Comparison of ENCODE assay signal across 9 mouse cellular contexts in the genomic region with DNA sequence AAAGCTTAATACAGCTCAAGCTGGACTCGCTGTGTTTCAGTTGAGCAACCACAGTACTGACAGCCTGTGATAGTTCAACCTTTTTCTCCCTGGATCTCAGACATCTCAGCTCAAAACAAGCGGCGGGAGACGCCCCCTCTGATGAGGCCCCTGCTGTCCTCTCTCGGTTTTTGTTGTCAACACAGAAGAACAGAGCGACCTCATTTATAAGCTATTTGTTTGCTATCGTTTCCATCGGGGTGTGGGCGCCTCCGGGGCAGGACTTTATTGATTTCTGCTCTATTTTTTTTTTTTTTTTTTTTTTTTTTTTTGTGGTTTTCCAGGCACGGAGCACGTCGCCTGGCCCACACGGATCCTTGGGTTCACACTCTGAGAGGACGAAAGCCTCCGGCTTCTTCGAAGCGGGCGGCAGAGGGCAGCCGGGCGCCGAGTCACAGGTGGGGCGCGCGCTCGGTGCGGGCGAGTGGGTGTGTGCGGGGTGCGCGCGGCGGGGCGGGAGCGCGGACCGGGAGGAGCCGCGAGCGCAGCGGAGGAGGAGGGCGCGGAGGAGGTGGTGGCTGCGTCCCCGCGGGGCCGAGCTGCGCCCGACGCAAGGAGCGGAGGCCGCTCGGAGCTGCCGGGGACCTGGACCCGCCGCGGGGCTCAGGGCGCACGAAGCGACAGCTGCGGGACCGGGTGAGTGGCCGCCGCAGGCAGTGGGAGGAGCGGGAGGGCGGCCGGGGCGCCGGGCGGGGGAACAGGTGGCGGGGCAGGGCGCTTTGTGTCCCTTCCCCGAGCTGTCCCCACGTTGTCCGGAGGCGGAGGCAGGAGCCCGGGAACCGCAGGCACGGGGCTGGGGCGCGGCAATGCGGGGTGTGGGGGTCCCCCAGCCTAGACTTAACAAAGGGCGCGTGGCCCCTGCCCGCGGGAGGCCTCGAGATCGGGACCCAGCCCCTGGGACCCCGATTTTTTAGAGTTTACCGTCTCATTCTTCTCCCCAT. TPM values are rescaled to one million over a fixed set of nuclear protein-coding genes. Genes with fewer than 3 reads are reported as not detected.
DNase-seq lines count a peak whose midpoint lies in the region; ATAC-seq and TF ChIP-seq lines count a peak whose summit lies in the region.
"Had no signal": no experiment of that assay in that cellular context is flagged by ENCODE, and none has a peak within 500 bp of the region (broad histone marks: within the 10 kb centered on the region; RNA-seq: fewer than 3 reads in every experiment).

Gene Dapk1 (plus strand): TSS at position 512 of the 980 bp plus-strand sequence.

- peak within 1 kb of the TSS; percentile 96 for H3K9ac ChIP-seq in forebrain, embryonic 14.5 days (ENCODE audit: low read length)
- peak within 1 kb of the TSS; percentile 63 for H3K9ac ChIP-seq in heart, postnatal 0 days (replicated peaks; ENCODE audit: low read depth, low read length)
- peak within 1 kb of the TSS; percentile 69 for H3K9ac ChIP-seq in liver, embryonic 14.5 days (replicated peaks)
- peak within 1 kb of the TSS; percentile 88 for H3K9ac ChIP-seq in neural tube, embryonic 12.5 days

- TF ChIP-seq EP300 in heart, postnatal 0 days (IDR thresholded peaks at IDR 0.05; ENCODE audit: low read depth): no peak
- no peak for TF ChIP-seq EP300 in liver, embryonic 14.5 days (IDR thresholded peaks at IDR 0.05; ENCODE audit: low read depth)

- H3K27me3 ChIP-seq in forebrain, embryonic 14.5 days (replicated peaks; ENCODE audit: control insufficient read depth, insufficient read depth, low read length): no peaks in the 10 kb centered on the region
- no peaks in the 10 kb centered on the region for H3K27me3 ChIP-seq in heart, postnatal 0 days (ENCODE audit: control insufficient read depth, insufficient read depth, low read length)
- H3K27me3 ChIP-seq in liver, embryonic 14.5 days (ENCODE audit: control insufficient read depth, insufficient read depth, low read length): no peaks in the 10 kb centered on the region
- H3K27me3 ChIP-seq in neural tube, embryonic 12.5 days (replicated peaks): no peaks in the 10 kb centered on the region

- ATAC-seq in cerebellum, adult (ENCODE audit: insufficient number of reproducible peaks, low FRiP score, low TSS enrichment): peak; percentile 89
- peak; percentile 88 for ATAC-seq in forebrain, embryonic 14.5 days
- peak; percentile 90 for ATAC-seq in heart, postnatal 0 days (ENCODE audit: insufficient read depth, low read depth)
- ATAC-seq in liver, embryonic 14.5 days (ENCODE audit: insufficient read depth): peak; percentile 81
- ATAC-seq in neural tube, embryonic 12.5 days (ENCODE audit: low FRiP score, low read depth): peak; percentile 85

- peak; percentile 31 to 47 for DNase-seq in CD8-positive naive resting alpha-beta T cell, adult 2 months (ENCODE audit: low read depth in 2 of 2, low spot score in 2 of 2)
- DNase-seq in forebrain, embryonic 14.5 days (ENCODE audit: low spot score): peak; percentile 91
- peak; percentile 82 for DNase-seq in heart, postnatal 0 days (ENCODE audit: low spot score)
- DNase-seq in kidney, postnatal 4 days: peak; percentile 85 to 92
- peak in 2 of 3 experiments; percentile 40 to 45 for DNase-seq in liver, embryonic 14.5 days (ENCODE audit: low read depth in 3 of 3, low spot score in 3 of 3)
- peak; percentile 58 for DNase-seq in telencephalon, adult 2 months (ENCODE audit: low read depth, low spot score)

- H3K4me2 ChIP-seq in forebrain, embryonic 14.5 days (ENCODE audit: low read length): peak within 1 kb of the TSS; percentile 69
- peak within 1 kb of the TSS; percentile 88 for H3K4me2 ChIP-seq in heart, postnatal 0 days (ENCODE audit: low read depth, low read length)
- H3K4me2 ChIP-seq in liver, embryonic 14.5 days (ENCODE audit: low read depth): peak within 1 kb of the TSS; percentile 88
- peak within 1 kb of the TSS; percentile 70 for H3K4me2 ChIP-seq in neural tube, embryonic 12.5 days (replicated peaks)

- no peaks in the 10 kb centered on the region; the same call in 1 of the 2 replicates for H3K36me3 ChIP-seq in forebrain, embryonic 14.5 days (ENCODE audit: control insufficient read depth, insufficient read depth, low read length)
- H3K36me3 ChIP-seq in heart, postnatal 0 days (replicated peaks; ENCODE audit: control insufficient read depth, insufficient read depth, low read length): no peaks in the 10 kb centered on the region
- no peaks in the 10 kb centered on the region for H3K36me3 ChIP-seq in liver, embryonic 14.5 days (replicated peaks; ENCODE audit: control insufficient read depth, insufficient read depth, low read depth)
- H3K36me3 ChIP-seq in neural tube, embryonic 12.5 days: peaks cover 5% of the 10 kb centered on the region; the same call in 1 of the 2 replicates

- H3K9me3 ChIP-seq in forebrain, embryonic 14.5 days (replicated peaks; ENCODE audit: control insufficient read depth, low read length): no peaks in the 10 kb centered on the region
- H3K9me3 ChIP-seq in heart, postnatal 0 days (replicated peaks; ENCODE audit: control insufficient read depth, low read length): no peaks in the 10 kb centered on the region
- no peaks in the 10 kb centered on the region for H3K9me3 ChIP-seq in liver, embryonic 14.5 days (ENCODE audit: control insufficient read depth, low read length)
- no peaks in the 10 kb centered on the region for H3K9me3 ChIP-seq in neural tube, embryonic 12.5 days

- peak within 1 kb of the TSS; percentile 83 for H3K4me3 ChIP-seq in forebrain, embryonic 14.5 days (ENCODE audit: low read depth, low read length)
- peak within 1 kb of the TSS; percentile 79 for H3K4me3 ChIP-seq in heart, postnatal 0 days (ENCODE audit: low read depth, low read length)
- peak within 1 kb of the TSS; percentile 57 to 76 for H3K4me3 ChIP-seq in liver, embryonic 14.5 days (ENCODE audit: insufficient read depth in 1 of 2, low read depth in 2 of 2, low read length in 2 of 2)
- peak within 1 kb of the TSS; percentile 76 for H3K4me3 ChIP-seq in neural tube, embryonic 12.5 days

- WGBS in forebrain, embryonic 14.5 days: under 1% methylated on average over 72 of the region's 90 CpGs
- under 1% methylated on average over 59 of the region's 90 CpGs for WGBS in heart, postnatal 0 days
- WGBS in liver, embryonic 14.5 days (ENCODE audit: insufficient replicate concordance): under 1% methylated on average over 89 of the region's 90 CpGs
- under 1% methylated on average over 74 of the region's 90 CpGs for WGBS in neural tube, embryonic 12.5 days

- peak within 1 kb of the TSS; percentile 95 for H3K27ac ChIP-seq in forebrain, embryonic 14.5 days (ENCODE audit: low read depth, low read length)
- peak within 1 kb of the TSS; percentile 52 for H3K27ac ChIP-seq in heart, postnatal 0 days (ENCODE audit: low read depth)
- H3K27ac ChIP-seq in liver, embryonic 14.5 days: no peak within 1 kb of the TSS
- H3K27ac ChIP-seq in neural tube, embryonic 12.5 days: peak within 1 kb of the TSS; percentile 76

- peaks cover 10% of the 10 kb centered on the region; the same call in 1 of the 2 replicates for H3K4me1 ChIP-seq in forebrain, embryonic 14.5 days (ENCODE audit: control insufficient read depth, insufficient read depth, low read length)
- no peaks in the 10 kb centered on the region for H3K4me1 ChIP-seq in heart, postnatal 0 days (ENCODE audit: control insufficient read depth, insufficient read depth)
- H3K4me1 ChIP-seq in liver, embryonic 14.5 days (replicated peaks; ENCODE audit: control insufficient read depth in 2 of 2, insufficient read depth in 2 of 2, low read length in 1 of 2): peaks cover 0 to 5% of the 10 kb centered on the region in 2 experiments; a peak in 1 of 4 replicates
- H3K4me1 ChIP-seq in neural tube, embryonic 12.5 days: peaks cover 7% of the 10 kb centered on the region; the same call in 1 of the 2 replicates

- peak; percentile 59 for TF ChIP-seq CTCF in heart, postnatal 0 days (IDR thresholded peaks at IDR 0.05; ENCODE audit: low read depth)
- TF ChIP-seq CTCF in liver, embryonic 14.5 days (IDR thresholded peaks at IDR 0.05; ENCODE audit: low read depth): peak; percentile 63

RNA-seq across cellular contexts. Expression of gene Dapk1, which starts in this region (rescaled TPM):
- 34.1 and 43.3 TPM in 2 replicates for polyA plus RNA-seq in forebrain, embryonic 14.5 days (2014; fragmentation: Nextera tagmentation; extraction: Ambion mirVana)
- total RNA-seq in heart, postnatal 0 days (2014; rRNA removed; ENCODE audit: low replicate concordance): 17.3 and 20.7 TPM in 2 replicates
- polyA plus RNA-seq in heart, postnatal 0 days (2015; fragmentation: Nextera tagmentation; extraction: Ambion mirVana): 6.1 TPM in 2 replicates
- 5.6 and 7.1 TPM in 2 replicates for polyA plus RNA-seq in liver, embryonic 14.5 days (2012; rRNA removed)
- polyA plus RNA-seq in liver, embryonic 14.5 days (2014; fragmentation: Nextera tagmentation; extraction: Ambion mirVana): 4.5 and 4.8 TPM in 2 replicates
- polyA plus RNA-seq in neural tube, embryonic 12.5 days (2016; fragmentation: Nextera tagmentation; extraction: Ambion mirVana): 36.1 and 37.3 TPM in 2 replicates
- polyA plus RNA-seq: C2C12 had no signal

Comparison
In these comparisons a context has a peak if more than half of its experiments do, and no peak if none do; other contexts are left out.
1. DNase-seq: peak in every context shown above with its lines; median percentile 91 in forebrain, embryonic 14.5 days; 88 in kidney, postnatal 4 days; 82 in heart, postnatal 0 days; 58 in telencephalon, adult 2 months; 42 in liver, embryonic 14.5 days; 39 in CD8-positive naive resting alpha-beta T cell, adult 2 months.